In the genomic region with DNA sequence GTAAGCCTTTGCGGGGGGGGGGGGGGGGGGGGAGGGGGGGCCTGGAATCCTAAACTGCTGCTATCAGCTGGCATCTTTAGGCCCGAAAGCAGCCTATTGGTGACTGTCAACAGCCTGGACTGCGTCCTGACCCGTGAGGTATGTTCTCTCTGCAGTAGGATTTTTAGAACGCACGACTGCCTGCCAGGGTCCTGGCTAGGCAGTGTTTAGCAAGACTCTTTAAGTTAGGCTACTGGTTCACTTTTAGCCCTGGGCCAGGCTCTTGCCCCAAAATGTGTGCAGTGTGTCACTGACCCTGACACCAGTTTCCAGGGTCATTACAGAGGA, we compare ENCODE assay signal across 8 mouse cellular contexts. TPM values are rescaled to one million over a fixed set of nuclear protein-coding genes. Genes with fewer than 3 reads are reported as not detected.
A peak's percentile ranks its signal among the peaks of the same experiment; 100 is the strongest.
DNase-seq lines count a peak whose midpoint lies in the region; ATAC-seq and TF ChIP-seq lines count a peak whose summit lies in the region.

No protein-coding gene starts in this region.

- TF ChIP-seq EP300 in liver, embryonic 14.5 days (IDR thresholded peaks at IDR 0.05; ENCODE audit: low read depth) = no peak

- H3K9ac ChIP-seq in forebrain, embryonic 15.5 days (replicated peaks) = peak overlapping the region; percentile 66
- H3K9ac ChIP-seq in liver, embryonic 14.5 days (replicated peaks) = no peak overlapping the region

- H3K4me1 ChIP-seq in erythroblast, embryonic 14.5 days (ENCODE audit: control insufficient read depth) = peaks cover 15% of the 10 kb centered on the region; the same call in 1 of the 2 replicates
- peaks cover 19% of the 10 kb centered on the region for H3K4me1 ChIP-seq in forebrain, embryonic 15.5 days
- peaks cover 0 to 10% of the 10 kb centered on the region in 2 experiments; a peak in 2 of 4 replicates for H3K4me1 ChIP-seq in liver, embryonic 14.5 days (replicated peaks; ENCODE audit: control insufficient read depth in 2 of 2, insufficient read depth in 2 of 2, low read length in 1 of 2)

- H3K27me3 ChIP-seq in erythroblast, embryonic 14.5 days (ENCODE audit: control insufficient read depth) = peaks cover 43% of the 10 kb centered on the region
- no peaks in the 10 kb centered on the region for H3K27me3 ChIP-seq in forebrain, embryonic 15.5 days
- H3K27me3 ChIP-seq in liver, embryonic 14.5 days (ENCODE audit: control insufficient read depth, insufficient read depth, low read length) = peaks cover 28% of the 10 kb centered on the region

- H3K36me3 ChIP-seq in erythroblast, embryonic 14.5 days (ENCODE audit: control insufficient read depth) = no peaks in the 10 kb centered on the region
- 0 out of 2 replicates have a peak, but pooled peaks cover 3% of the 10 kb centered on the region for H3K36me3 ChIP-seq in forebrain, embryonic 15.5 days
- no peaks in the 10 kb centered on the region for H3K36me3 ChIP-seq in liver, embryonic 14.5 days (replicated peaks; ENCODE audit: control insufficient read depth, insufficient read depth, low read depth)

- peak; percentile 6 for DNase-seq in 3T3-L1 (ENCODE audit: low read depth, low spot score)
- no peak for DNase-seq in liver, embryonic 14.5 days (ENCODE audit: low read depth in 3 of 3, low spot score in 3 of 3)
- DNase-seq in retina, postnatal 1 day = no peak
- no peak for DNase-seq in urinary bladder, adult 18-20 months (ENCODE audit: low spot score in 2 of 2)

- TF ChIP-seq CTCF in liver, embryonic 14.5 days (IDR thresholded peaks at IDR 0.05; ENCODE audit: low read depth) = no peak

- H3K4me3 ChIP-seq in erythroblast, embryonic 14.5 days (replicated peaks) = peak overlapping the region; percentile 55
- H3K4me3 ChIP-seq in forebrain, embryonic 15.5 days = peak overlapping the region; percentile 54
- H3K4me3 ChIP-seq in liver, embryonic 14.5 days (ENCODE audit: insufficient read depth in 1 of 2, low read depth in 2 of 2, low read length in 2 of 2) = peak overlapping the region in 1 of 2 experiments; percentile 39; a peak in 2 of 4 replicates

- H3K27ac ChIP-seq in forebrain, embryonic 15.5 days (replicated peaks) = peak overlapping the region; percentile 67; the same call in 1 of the 2 replicates
- no peak overlapping the region for H3K27ac ChIP-seq in liver, embryonic 14.5 days

- H3K9me3 ChIP-seq in erythroblast, embryonic 14.5 days (ENCODE audit: control insufficient read depth, low read length) = peaks cover 3% of the 10 kb centered on the region; the same call in 1 of the 2 replicates
- no peaks in the 10 kb centered on the region for H3K9me3 ChIP-seq in forebrain, embryonic 15.5 days
- H3K9me3 ChIP-seq in liver, embryonic 14.5 days (ENCODE audit: control insufficient read depth, low read length) = no peaks in the 10 kb centered on the region

- H3K4me2 ChIP-seq in forebrain, embryonic 15.5 days (replicated peaks) = peak overlapping the region; percentile 87
- H3K4me2 ChIP-seq in liver, embryonic 14.5 days (ENCODE audit: low read depth) = peak overlapping the region; percentile 61

- 34% methylated on average over 5 of the region's 6 CpGs for whole genome bisulfite sequencing in forebrain, embryonic 15.5 days
- WGBS in liver, embryonic 14.5 days (ENCODE audit: insufficient replicate concordance) = 43% methylated on average over 5 of the region's 6 CpGs

- no peak for ATAC-seq in erythroblast, adult 5-6 weeks (replicated peaks; ENCODE audit: low FRiP score, poor library complexity, severe bottlenecking)
- ATAC-seq in forebrain, embryonic 15.5 days (replicated peaks) = 0 out of 2 replicates have a peak, but pooled peaks have one; percentile 4
- no peak for ATAC-seq in liver, embryonic 14.5 days (ENCODE audit: insufficient read depth)
- ATAC-seq in frontal cortex, adult (ENCODE audit: low TSS enrichment) = no peak

RNA-seq across cellular contexts. Expression of gene Tmem98, which starts 0.3 kb away (rescaled TPM):
- polyA plus RNA-seq in erythroblast, embryonic 14.5 days (2012) = not detected in 2 replicates
- total RNA-seq in erythroblast, adult 5-6 weeks (2015; ENCODE audit: low replicate concordance) = not detected in 2 replicates
- total RNA-seq in erythroblast, adult 5-6 weeks (2017; ENCODE audit: low replicate concordance) = not detected in 2 replicates
- 39.9 and 40.2 TPM in 2 replicates for polyA plus RNA-seq in forebrain, embryonic 15.5 days (2015; fragmentation: Nextera tagmentation; extraction: Ambion mirVana)
- polyA plus RNA-seq in liver, embryonic 14.5 days (2012; rRNA removed) = 5.3 and 5.5 TPM in 2 replicates
- 7.3 and 9.5 TPM in 2 replicates for polyA plus RNA-seq in liver, embryonic 14.5 days (2014; fragmentation: Nextera tagmentation; extraction: Ambion mirVana)

RNA-seq across cellular contexts. Expression of gene Myo1d, which starts 29.8 kb away (rescaled TPM):
- 1.9 and 2.0 TPM in 2 replicates for polyA plus RNA-seq in erythroblast, embryonic 14.5 days (2012)
- total RNA-seq in erythroblast, adult 5-6 weeks (2015; ENCODE audit: low replicate concordance) = 64.4 and 69.2 TPM in 2 replicates
- 74.5 and 89.8 TPM in 2 replicates for total RNA-seq in erythroblast, adult 5-6 weeks (2017; ENCODE audit: low replicate concordance)
- 1.6 and 1.9 TPM in 2 replicates for polyA plus RNA-seq in forebrain, embryonic 15.5 days (2015; fragmentation: Nextera tagmentation; extraction: Ambion mirVana)
- 3.3 TPM in 2 replicates for polyA plus RNA-seq in liver, embryonic 14.5 days (2012; rRNA removed)
- 6.8 and 7.5 TPM in 2 replicates for polyA plus RNA-seq in liver, embryonic 14.5 days (2014; fragmentation: Nextera tagmentation; extraction: Ambion mirVana)

RNA-seq across cellular contexts. Expression of gene Spaca3, which starts 48.5 kb away (rescaled TPM):
- polyA plus RNA-seq in erythroblast, embryonic 14.5 days (2012) = not detected in 2 replicates
- not detected in 2 replicates for total RNA-seq in erythroblast, adult 5-6 weeks (2015; ENCODE audit: low replicate concordance)
- total RNA-seq in erythroblast, adult 5-6 weeks (2017; ENCODE audit: low replicate concordance) = not detected in 2 replicates
- polyA plus RNA-seq in forebrain, embryonic 15.5 days (2015; fragmentation: Nextera tagmentation; extraction: Ambion mirVana) = not detected in 2 replicates
- not detected in 2 replicates for polyA plus RNA-seq in liver, embryonic 14.5 days (2012; rRNA removed)
- polyA plus RNA-seq in liver, embryonic 14.5 days (2014; fragmentation: Nextera tagmentation; extraction: Ambion mirVana) = 0.11 TPM in 1 of 2 replicates, not detected in the other
